Mouse (Mus musculus): ENCODE results near the gene Trp53.
A peak's percentile ranks its signal among the peaks of the same experiment; 100 is the strongest.
"Not testable (repeated sequence)": the region's sequence is repeated elsewhere in the genome, so short reads cannot be mapped to it uniquely, and the experiment has no call there.

Trp53 gene

DNA sequence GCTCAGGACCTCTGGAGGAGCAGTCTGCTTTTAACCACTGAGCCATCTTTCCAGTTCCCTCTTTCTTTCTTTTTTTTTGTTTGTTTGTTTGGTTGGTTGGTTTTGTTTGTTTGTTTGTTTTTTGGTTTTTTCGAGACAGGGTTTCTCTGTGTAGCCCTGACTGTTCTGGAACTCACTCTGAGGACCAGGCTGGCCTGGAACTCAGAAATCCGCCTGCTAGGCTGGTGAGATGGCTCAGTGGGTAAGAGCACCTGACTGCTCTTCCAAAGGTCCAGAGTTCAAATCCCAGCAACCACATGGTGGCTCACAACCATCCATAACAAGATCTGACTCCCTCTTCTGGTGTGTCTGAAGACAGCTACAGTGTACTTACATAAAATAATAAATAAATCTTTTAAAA, 44.2 kb downstream of the Trp53 start:
- not testable (repeated sequence) for DNase-seq (ENCODE audit: low read depth, low spot score)

DNA sequence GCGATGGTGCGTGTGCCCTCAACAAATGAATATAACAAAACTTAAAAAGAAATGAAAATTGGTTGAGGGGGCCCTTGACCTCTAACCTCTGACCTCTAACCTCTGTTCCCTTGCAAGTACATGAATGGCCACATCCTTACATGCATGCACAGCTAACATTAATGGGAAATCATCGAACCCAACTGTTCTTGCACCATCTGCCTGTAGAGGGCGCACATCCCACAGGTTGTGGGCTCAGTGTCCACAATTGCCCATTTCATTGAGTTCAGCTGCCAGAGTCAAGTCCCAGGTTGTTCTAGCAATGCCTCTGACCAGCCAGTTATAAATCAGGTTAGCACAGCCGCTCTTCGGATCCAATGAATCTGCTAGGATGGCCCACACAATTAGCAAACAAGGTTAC, 48.1 kb downstream of the Trp53 start:
- DNase-seq (ENCODE audit: low read depth, low spot score): peak; percentile 87

DNA sequence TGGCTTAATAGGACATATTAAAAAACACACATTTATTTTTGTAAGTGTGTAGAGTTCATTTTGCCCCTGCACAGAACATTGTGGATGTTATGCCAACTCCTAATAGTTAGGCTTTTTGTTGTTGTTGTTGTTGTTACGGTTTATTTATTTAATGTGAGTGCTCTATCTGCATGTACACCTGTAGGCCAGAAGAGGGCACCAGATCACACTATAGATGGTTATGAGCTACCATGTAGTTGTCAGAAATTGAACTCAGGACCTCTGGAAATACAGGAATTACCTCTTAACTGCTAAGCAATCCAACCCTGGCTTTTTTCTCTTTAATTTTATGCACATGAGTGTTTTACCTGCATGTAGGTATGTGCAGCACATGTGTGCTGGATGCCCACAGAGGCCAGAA, 49.6 kb downstream of the Trp53 start:
- DNase-seq (ENCODE audit: low read depth, low spot score): peak; percentile 70

- DNase-seq (ENCODE audit: low read depth, low spot score): peak; percentile 100
These were observed 52.3 kb downstream of the Trp53 start, which contains the start of gene Fxr2 for GRCm38 (mm10) chr11:69632284-69633089. Gene Fxr2 (plus strand): TSS chr11:69632990.

DNA sequence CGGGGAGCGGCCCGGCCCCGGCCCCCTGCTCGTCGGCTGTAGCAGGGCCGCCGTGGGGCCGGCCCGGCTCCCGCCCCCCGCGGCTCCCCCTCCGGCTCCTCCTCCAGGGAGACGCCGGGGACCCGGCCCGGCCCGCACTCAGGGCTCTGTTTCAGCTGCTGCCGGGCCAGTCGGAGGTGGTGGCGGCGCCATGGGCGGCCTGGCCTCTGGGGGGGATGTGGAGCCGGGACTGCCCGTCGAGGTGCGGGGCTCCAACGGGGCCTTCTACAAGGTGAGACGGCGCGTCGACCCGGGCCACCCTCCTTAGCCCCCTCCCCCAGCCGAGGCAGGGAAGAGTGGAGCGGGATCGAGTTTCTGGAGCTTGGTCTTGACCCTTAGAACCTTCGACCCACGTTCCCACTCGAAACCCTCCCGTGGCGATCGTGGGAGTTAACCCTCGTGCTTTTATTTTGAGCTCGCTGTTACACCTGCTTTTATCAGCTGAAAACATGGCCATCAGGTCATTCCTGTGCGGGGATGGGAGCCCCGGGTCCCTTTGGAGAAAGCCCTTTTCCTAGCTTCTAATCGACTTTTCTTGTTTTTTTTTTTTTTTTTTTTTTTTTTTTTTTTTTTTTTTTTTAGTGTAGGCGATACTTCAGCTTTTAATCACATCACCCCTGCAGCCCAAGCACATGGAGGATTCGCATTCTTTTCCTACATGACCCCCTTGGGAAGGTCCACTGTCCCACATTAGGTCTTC, 53.1 kb downstream of the Trp53 start:
- DNase-seq (ENCODE audit: low read depth, low spot score): peak; percentile 51

- no peak for DNase-seq (ENCODE audit: low read depth, low spot score)
These were observed 55.3 kb downstream of the Trp53 start for GRCm38 (mm10) chr11:69635471-69635870.

Data from ES-CJ7 (cell line).